Mouse (Mus musculus) megakaryocyte, embryonic 14.5 days (primary cell): ENCODE results near the gene Gzmg. TPM values are rescaled to one million over a fixed set of nuclear protein-coding genes. Genes with fewer than 3 reads are reported as not detected.
"Not testable (repeated sequence)": the region's sequence is repeated elsewhere in the genome, so short reads cannot be mapped to it uniquely, and the experiment has no call there.

Experiments used
- H3K27me3 ChIP-seq: replicated peaks from 2 replicates; pipeline ENCODE3; 2012; ENCODE audit warnings: inconsistent platforms
- H3K36me3 ChIP-seq: replicated peaks from 2 replicates; pipeline ENCODE3; 2012; ENCODE audit warnings: low read length, inconsistent platforms, mixed read lengths
- H3K4me1 ChIP-seq: 2 replicates; pipeline ENCODE4 v1.6.1; 2012; ENCODE audit warnings: inconsistent platforms
- H3K4me3 ChIP-seq: replicated peaks from 2 replicates; pipeline ENCODE3; 2012; ENCODE audit warnings: moderate library complexity, mild to moderate bottlenecking, inconsistent platforms
- H3K9me3 ChIP-seq: 2 replicates; pipeline ENCODE4 v1.6.1; 2012; ENCODE audit warnings: inconsistent platforms
- FLI1 ChIP-seq: IDR thresholded peaks from 2 replicates; pipeline ENCODE4 v1.6.1; 2012; ENCODE audit warnings: low read length, inconsistent platforms, mixed read lengths
- GATA1 ChIP-seq: IDR thresholded peaks from 3 replicates; pipeline ENCODE4 v1.6.1; 2012; ENCODE audit warnings: mixed read lengths, low read length, inconsistent platforms, borderline replicate concordance
- polyA plus RNA-seq: library from polyadenylated mRNA; stranded (reverse); fragments of >175 nt; gene quantifications from 2 replicates; pipeline ENCODE4 v1.2.3, GENCODE M21; 2012; ENCODE audit warnings: low replicate concordance; ENCODE audit not compliant: insufficient read depth

Gzmg gene
- polyA plus RNA-seq, 1 experiment: not detected

DNA sequence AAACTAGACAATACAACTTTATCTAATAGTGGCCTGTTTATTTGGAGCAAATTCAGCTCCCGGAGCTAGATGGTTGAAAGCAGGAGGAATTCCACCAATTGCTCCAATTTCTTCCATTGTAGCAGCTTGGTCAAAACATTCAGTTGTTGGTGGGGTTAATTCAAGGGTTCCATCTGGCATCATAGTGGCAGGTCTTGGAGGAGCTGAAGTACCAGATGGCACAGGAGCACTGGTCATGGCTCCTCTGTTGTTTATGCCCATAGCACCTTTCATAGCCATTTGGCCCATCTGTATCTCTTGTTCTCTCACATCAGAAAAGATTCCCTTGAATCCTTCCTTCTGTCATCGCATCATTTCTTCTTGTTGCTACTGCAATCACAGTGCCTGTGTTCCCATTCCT lies 2.7 kb upstream of the Gzmg start:
- Histone ChIP-seq H3K9me3 (no peaks in the 10 kb centered on the region), H3K27me3 (no peaks in the 10 kb centered on the region), H3K36me3 (no peaks in the 10 kb centered on the region), H3K4me3 (no peak overlapping the region), H3K4me1 (no peaks in the 10 kb centered on the region)
- TF ChIP-seq FLI1 (no peak), GATA1 (no peak)

DNA sequence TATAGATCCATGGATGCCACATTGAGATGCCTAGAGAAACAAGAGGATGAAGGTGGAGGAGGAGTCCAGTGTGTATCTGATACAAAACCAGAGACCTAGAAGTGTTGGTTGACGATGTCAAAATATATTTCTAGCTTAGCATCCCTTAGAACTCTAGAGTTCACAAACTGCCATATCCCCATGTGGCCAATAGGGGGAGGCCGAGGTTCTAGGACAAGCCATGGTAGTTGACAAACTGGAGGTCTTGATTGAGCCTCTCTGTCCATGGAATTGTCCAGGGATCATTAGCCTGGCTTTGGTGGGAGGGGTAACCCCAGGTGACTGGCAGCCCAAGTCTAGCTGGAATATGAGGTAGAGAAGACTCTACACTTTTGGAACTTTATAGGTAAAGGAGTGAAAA lies 4.0 kb downstream of the Gzmg start:
- Histone ChIP-seq H3K4me1 (no peaks in the 10 kb centered on the region), H3K36me3 (no peaks in the 10 kb centered on the region), H3K27me3 (no peaks in the 10 kb centered on the region), H3K4me3 (no peak overlapping the region), H3K9me3 (no peaks in the 10 kb centered on the region)
- no peak for TF ChIP-seq FLI1
- TF ChIP-seq GATA1: no peak

DNA sequence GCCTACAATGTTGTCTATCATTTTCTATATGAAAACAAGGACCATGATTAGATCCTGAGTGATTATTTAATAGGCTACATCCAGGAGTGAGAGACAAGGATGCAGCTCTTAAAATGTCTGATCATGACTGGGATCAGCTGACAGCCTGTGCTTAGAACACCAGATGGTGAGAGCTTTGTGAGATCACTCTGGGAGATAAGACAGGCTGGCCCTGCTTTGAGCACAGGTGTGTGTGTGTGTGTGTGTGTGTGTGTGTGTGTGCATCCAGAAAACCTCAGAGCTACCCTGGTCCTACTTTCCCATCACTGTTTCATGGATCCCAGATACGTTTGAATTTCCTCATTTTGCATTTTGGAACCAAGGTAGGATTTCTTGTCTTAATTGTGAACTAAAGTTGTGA lies 25.7 kb downstream of the Gzmg start:
- not testable (repeated sequence) for H3K4me1 ChIP-seq, H3K36me3 ChIP-seq, H3K27me3 ChIP-seq, H3K4me3 ChIP-seq, H3K9me3 ChIP-seq

DNA sequence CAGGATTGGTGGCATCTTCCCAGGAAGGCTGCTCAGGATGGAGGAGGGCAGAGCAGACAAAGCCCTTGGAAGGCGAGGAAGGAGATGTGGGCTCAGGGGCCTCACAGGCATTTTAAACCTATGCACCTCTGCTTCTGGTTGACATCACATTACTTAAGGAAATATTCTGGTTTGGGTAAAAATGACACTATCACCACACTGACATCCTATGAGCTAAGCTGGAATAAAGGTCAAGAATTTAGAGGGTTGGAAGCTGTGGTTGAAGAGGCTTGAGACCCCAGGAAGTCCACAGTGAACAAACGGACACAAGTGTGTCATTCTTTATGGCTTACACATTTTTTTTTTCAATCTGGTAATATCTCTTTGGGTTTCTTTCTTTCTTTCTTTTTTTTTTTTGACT lies 26.9 kb downstream of the Gzmg start, which contains the start of gene Gzmd:
Gene Gzmd (minus strand): TSS at position 101 of the 400 bp plus-strand sequence.
- H3K9me3 ChIP-seq, H3K27me3 ChIP-seq, H3K4me1 ChIP-seq, H3K4me3 ChIP-seq, H3K36me3 ChIP-seq: not testable (repeated sequence)

DNA sequence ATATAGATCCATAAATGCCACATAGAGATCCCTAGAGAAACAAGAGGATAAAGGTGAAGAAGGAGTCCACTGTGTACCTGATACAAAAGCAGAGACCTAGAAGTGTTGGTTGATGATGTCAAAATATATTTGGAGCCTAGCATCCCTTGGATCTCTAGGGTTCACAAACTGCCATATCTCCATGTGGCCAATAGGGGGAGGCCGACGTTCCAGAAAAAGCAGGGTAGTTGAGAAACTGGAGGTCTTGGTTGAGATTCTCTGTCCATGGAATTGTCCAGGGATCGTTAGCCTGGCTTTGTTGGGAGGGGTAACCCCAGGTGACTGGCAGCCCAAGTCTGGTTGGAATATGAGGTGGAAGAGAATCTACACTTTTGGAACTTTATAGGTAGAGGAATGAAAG lies 31.0 kb downstream of the Gzmg start:
- H3K27me3 ChIP-seq: no peaks in the 10 kb centered on the region

DNA sequence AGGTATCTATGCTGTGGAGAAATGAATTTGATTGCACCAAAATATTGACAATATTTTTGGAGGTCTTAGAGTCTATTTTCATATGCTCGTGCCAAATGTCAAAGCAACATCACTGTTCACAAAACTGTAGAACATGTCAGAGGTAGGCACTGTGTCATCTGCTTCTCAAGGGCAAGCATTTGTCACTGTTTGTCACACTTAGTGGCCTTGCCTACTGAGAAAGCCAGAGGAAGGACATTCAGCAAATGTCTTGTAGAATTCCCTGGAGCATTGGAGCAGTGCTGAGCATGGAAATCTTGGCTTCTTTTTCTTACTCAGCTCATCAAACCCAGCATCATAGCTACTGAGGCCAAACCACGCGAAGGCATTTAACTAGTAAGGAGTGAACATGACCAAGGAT lies 35.9 kb downstream of the Gzmg start:
- TF ChIP-seq GATA1: no peak
- TF ChIP-seq FLI1: no peak
- no peaks in the 10 kb centered on the region for H3K9me3 ChIP-seq
- no peaks in the 10 kb centered on the region for H3K36me3 ChIP-seq
- no peaks in the 10 kb centered on the region for H3K4me1 ChIP-seq
- H3K4me3 ChIP-seq: no peak overlapping the region
- peaks cover 2% of the 10 kb centered on the region for H3K27me3 ChIP-seq

More for the DNA sequence above, 31.0 kb downstream of the Gzmg start:
- TF ChIP-seq FLI1: no peak
- TF ChIP-seq GATA1: no peak
- H3K4me3 ChIP-seq: no peak overlapping the region
- H3K9me3 ChIP-seq: no peaks in the 10 kb centered on the region
- H3K4me1 ChIP-seq: no peaks in the 10 kb centered on the region
- no peaks in the 10 kb centered on the region for H3K36me3 ChIP-seq

DNA sequence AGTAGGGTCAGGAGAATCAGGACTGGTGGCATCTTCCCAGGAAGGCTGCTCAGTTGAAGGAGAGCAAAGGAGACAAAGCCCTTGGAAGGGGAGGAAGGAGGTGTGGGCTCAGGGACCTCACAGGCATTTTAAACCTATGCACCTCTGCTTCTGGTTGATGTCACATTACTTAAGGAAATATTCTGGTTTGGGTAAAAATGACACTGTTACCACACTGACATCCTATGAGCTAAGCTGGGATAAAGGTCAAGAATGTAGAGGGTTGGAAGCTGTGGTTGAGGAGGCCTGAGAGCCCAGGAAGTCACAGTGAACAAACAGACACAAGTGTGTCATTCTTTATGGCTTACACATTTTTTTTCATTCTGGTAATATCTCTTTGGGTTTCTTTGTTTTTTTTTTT lies 38.9 kb downstream of the Gzmg start, which contains the start of gene Gzme:
Gene Gzme (minus strand): TSS at position 101 of the 400 bp plus-strand sequence.
- H3K4me3 ChIP-seq: no peak within 1 kb of the TSS
- peaks cover 2% of the 10 kb centered on the region for H3K27me3 ChIP-seq
- no peaks in the 10 kb centered on the region for H3K4me1 ChIP-seq
- H3K9me3 ChIP-seq: no peaks in the 10 kb centered on the region
- H3K36me3 ChIP-seq: no peaks in the 10 kb centered on the region
- TF ChIP-seq FLI1: no peak
- TF ChIP-seq GATA1: no peak

DNA sequence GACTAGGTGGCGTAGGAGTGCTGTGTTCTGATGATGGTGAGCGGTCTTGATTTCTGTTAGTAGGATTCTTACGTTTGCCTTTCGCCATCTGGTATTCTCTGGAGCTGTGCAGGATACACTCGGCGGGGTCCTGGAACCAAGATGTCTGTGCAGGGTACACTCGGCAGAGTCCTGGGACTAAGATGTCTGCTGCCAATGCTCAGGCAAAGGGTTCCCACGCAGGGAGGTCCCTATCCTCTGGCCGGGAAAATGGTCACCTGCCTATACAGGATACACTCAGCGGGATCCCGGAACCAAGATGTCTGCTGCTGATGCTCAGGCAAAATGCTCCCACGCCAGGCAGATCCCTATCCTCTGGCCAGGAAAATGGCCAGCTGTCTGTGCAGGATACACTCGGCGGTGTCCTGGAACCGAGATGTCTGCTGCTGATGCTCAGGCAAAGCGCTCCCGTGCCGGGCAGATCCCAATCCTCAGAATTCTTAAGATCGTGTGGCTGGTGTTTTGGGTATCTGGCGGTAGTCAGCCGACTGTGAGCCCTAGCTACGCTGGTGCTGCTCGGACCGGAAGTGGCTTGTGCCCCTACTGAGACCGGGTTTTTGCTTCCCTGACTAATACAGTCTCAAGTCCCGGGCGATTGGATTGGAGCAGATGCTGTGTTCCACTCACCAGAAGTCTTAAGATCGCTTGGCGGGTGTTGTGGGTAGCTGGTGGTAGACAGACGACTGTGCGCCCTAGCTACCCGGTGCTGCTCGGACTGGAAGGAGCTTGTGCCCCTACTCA lies 43.7 kb downstream of the Gzmg start:
- H3K4me1 ChIP-seq, H3K4me3 ChIP-seq, H3K36me3 ChIP-seq, H3K9me3 ChIP-seq, H3K27me3 ChIP-seq: not testable (repeated sequence)

Other genes with a start within 250 kb of the Gzmg start
- gene Cma1, start 214.9 kb downstream of the Gzmg start, polyA plus RNA-seq: 0.87 TPM in 1 of 2 replicates, not detected in the other
- gene Cma2, start 208.6 kb downstream of the Gzmg start, polyA plus RNA-seq: not detected in 2 replicates
- gene Mcpt1, start 141.6 kb downstream of the Gzmg start, polyA plus RNA-seq: not detected in 2 replicates
- not detected in 2 replicates for gene Mcpt9, start 129.1 kb downstream of the Gzmg start, polyA plus RNA-seq
- not detected in 2 replicates for gene Mcpt2, start 117.5 kb downstream of the Gzmg start, polyA plus RNA-seq
- gene Mcpt4, start 97.3 kb downstream of the Gzmg start, polyA plus RNA-seq: not detected in 2 replicates
- gene Mcpt8, start 74.3 kb downstream of the Gzmg start, polyA plus RNA-seq: 2.0 TPM in 1 of 2 replicates, not detected in the other
- gene Ctsg, start 57.0 kb downstream of the Gzmg start, polyA plus RNA-seq: 41.8 TPM in 1 of 2 replicates, not detected in the other
- gene Gzme, start 39.0 kb downstream of the Gzmg start, polyA plus RNA-seq: not detected in 2 replicates
- not detected in 2 replicates for gene Gzmd, start 27.0 kb downstream of the Gzmg start, polyA plus RNA-seq
- gene Gzmn, start 15.0 kb upstream of the Gzmg start, polyA plus RNA-seq: not detected in 2 replicates
- not detected in 2 replicates for gene Gzmf, start 51.8 kb upstream of the Gzmg start, polyA plus RNA-seq
- 0.38 TPM in 1 of 2 replicates, not detected in the other for gene Gzmc, start 75.1 kb upstream of the Gzmg start, polyA plus RNA-seq
- gene Gzmb, start 102.7 kb upstream of the Gzmg start, polyA plus RNA-seq: 0.65 TPM in 1 of 2 replicates, not detected in the other
- not detected in 2 replicates for gene Atp12a, start 205.5 kb upstream of the Gzmg start, polyA plus RNA-seq
- not detected in 2 replicates for gene Rnf17, start 243.0 kb upstream of the Gzmg start, polyA plus RNA-seq